Mouse (Mus musculus) ovary, postnatal 14 days (tissue): Measurements from ENCODE around the gene Osbpl8.
"Not testable (repeated sequence)": the region's sequence is repeated elsewhere in the genome, so short reads cannot be mapped to it uniquely, and the experiment has no call there.

Experiments used
- DNase-seq: peaks from one replicate; pipeline ENCODE4 v3.0.0; 2022; ENCODE audit warnings: low spot score

The Osbpl8 gene

DNA sequence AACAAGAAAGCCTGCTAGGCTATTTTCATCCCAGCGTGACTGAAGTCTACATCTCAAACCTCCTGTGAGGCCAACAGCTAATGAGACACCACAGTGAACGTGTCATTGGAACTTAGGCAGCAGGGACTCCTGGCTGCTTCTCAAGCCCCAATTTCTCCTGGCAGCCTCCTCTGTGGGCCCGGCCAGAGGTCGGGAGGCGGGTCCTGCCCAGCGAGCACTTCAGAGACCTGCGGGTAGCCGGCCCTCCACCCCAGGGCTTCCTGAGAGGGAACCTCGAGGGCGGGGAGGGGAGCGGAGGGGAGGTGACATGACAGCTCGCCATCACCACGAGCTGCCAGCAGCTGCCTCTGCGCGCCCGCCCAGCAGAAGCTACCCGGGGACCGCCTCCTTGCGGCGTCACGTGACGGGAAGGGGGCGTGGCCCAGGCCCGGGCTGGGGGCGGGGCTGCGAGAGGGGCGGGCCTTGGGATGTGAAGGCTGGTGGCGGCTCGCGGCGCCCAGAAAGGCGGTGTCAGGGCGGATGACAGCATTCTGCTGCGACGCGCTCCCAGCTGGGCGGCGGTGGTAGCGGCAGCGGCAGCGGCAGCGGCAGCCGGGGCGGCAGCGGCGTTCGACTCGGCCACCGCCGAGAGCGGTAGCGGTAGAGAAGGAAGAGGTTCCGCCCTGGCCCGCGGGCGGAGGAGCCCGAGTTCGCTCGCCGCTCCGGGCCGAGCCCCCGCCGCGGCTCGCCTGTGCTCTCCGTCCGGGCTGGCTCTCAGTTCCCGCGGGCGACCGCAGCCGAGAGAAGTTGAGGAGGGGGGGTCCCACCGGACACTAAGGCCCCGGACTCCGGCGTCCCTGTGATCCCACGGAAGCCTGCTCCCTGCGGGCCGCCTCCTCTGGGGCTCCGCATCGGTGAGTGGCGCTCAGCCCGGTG, at the start of gene Osbpl8:
Gene Osbpl8 (plus strand): TSS at position 449 of the 915 bp plus-strand sequence.
- peak; percentile 100 for DNase-seq

DNA sequence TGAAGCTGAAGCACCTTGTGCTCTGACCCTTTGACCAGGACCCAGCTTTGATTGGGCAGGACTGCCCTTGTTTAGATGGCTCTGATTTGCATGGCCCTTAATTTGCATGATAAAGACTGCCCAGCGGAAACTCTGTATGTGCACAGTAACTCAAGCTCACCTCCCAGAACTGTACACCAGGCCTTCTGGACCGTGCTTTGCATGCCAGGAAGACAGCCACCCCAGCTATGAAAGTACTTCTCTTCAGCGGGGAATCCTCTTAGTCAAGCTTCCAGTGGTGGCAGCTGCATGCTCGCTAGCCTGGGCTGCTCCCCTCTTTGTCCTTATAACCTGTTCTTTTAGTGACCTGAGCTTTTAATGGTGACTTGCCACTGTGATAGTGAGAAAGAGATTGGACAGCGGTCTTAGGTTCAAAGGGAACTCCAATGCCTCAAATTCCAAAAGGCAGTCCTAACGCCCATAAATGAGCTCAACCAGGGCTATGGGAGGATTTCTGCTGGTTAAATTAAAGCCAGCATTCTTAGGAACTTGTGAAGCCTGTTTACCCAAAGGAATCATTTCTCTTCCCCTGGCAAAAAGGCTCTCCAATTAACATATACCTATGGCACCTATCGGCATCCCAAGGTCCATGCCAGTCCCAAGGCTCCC, 47.2 kb upstream of the Osbpl8 start:
- no peak for DNase-seq

DNA sequence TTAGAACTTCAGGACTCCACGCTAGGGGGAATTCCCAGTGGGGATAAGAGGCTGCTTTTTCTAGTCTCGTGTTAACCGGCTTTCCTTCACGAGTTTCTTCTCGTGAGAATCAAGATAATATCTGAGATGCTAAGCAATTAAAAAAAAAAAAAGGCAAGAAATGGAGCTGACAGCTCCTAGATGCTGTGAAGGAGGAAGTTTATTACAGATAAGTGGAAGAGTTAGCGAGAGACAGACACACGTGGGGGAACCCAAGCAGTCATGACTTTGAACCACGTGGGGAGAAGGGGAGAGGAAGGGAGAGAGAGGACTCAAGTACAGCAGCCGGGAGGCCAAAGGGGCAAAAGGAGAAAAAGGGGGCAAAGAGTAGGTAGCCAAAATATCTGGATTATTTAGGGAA, 46.3 kb upstream of the Osbpl8 start:
- DNase-seq = no peak

DNA sequence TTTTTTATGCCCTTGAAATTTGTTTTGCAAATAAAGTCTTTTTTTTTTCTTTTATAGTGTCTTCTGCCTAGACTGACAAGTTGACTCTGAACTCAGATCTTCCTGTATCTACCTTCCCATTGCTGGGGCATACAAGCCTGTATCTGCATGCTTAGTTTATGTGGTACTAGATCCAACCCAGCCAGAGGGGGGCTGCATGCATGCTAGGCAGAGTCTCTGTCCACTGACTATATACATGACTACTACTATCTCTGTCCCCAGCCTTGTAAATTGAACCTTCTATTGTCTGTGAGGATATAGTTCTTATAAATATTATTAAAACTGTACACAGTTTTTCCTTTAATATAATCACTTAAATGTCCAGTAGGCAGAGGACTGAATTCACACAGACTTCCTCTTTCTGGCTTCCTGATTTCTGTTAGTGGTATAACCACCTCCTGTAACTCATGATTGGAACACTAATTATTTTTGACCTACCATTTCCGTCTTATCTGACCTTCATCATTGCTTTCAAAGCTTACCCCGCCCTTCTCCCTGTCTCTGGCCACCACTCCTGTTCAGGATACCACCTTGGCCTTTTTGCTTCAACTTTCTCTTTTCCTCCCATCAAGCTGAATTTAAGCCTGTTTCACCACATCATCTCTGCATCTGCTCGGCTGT, 45.4 kb upstream of the Osbpl8 start:
- DNase-seq = no peak

DNA sequence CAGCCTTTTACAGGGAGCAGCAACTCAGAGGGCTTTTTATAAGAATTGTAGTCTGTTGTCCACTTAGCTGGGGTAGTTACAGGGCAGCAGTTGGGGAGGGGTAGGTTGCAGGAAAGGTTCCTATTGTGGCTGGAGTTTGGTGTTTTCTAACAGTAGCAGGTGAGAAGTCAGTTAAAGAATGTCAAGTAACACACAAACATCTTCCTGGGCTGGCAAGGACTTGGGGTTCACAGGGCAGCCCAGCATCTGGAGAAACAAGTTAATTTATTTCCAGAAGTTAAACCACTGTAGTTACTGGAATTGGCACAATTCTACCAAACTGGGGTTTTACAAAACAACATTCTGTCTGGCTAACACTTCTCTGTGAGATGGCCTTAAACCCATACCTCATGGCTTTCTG, 44.8 kb upstream of the Osbpl8 start:
- DNase-seq = no peak

DNA sequence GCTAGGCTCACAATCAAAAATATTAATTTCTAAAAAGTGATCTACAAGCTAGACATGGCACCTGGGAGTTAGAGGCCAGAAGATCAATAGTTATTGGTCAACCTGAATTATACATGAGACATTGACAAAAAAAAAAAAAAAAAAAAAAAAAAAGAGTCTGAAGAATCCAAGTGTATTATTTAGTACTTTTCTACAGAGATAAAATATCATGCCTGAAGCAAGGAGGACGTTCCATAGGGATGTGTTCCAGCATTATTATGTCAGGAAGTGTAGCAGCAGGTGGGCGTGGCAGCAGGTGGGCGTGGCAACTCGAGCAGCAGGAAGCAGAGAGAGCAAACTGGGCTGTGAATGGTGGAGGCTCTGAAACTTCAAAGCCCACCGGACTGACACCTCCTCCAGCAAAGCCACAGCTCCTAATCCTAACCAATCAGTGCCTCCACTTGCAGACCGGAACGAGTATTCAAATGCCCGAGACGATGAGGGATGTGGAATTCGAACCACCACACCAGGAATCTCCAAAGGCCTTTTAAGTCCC, 41.6 kb upstream of the Osbpl8 start:
- DNase-seq = no peak

DNA sequence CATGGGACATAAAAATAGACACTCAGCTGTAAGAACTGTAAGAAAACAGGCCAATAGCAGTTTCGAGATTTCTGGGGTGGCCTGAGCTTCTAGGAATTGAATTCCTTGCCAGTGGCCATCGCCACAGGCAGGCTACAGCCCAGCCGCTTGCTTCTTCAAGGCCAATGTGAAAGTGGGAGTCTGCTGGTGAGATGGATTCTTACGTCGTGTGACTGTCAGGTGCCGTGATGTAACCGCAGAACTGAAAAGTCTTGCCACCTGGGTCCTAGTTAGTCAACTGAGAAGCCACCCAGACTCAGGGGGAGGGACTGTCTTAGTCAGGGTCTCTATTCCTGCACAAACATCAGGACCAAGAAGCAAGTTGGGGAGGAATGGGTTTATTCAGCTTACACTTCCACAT, 40.4 kb upstream of the Osbpl8 start:
- DNase-seq = no peak

DNA sequence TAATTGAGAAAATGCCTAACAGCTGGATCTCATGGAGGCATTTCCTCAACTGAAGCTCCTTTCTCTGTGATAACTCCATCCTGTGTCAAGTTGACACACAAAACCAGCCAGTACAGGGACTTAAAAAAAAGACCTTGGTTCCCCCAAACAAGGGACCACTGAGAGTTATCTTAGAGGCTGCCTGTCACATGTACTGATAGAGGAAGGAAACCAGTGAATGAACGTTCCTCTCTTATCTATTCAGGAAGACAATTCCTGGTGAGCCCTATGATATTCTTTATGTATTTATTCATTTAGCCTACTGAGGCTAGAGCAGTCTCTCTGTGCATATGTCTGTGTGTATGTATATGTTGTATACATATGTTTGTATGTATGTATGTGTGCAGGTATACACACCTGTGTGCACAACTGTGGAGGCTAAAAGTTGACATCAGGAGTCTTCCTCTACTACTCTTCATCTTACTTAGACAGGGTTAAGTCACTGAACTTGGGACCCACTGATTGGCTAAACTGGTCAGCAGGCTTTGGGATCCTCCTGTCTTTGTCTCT, 39.7 kb upstream of the Osbpl8 start:
- no peak for DNase-seq

DNA sequence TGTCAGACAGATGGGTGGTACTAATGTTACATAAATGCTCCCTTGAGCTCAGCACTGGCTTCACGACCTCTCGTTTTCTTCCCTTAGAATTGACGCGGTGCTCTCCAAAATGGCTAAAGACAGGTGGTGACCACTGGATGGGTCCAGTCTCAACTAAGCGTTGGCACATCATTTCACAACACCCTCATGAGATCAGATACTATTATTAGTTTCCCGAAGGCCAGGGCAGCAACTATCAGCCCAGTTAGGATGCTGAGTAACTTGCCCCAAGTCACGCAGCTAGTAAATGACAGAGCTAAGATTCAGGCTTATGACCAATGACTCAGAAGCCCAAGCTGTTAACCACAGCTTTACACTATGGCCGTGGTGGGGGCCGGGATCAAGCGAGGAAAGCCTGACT, 37.2 kb upstream of the Osbpl8 start:
- no peak for DNase-seq

DNA sequence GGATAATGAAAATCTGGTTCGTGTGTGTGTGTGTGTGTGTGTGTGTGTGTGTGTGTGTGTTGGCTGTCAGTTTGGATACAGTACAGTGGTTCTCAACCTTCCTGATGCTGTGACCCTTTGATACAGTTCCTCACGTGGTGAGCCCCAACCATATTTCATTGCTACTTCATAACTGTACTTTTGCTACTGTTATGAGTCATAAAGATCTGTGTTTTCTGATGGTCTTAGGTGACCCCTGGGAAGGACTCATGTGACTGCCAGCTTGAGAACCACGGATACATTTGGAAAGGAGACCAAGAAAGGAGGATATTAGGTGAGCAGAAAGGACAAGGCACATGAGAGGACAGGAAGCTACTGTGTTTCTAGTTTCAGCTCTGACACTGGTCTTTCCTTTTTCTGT, 36.1 kb upstream of the Osbpl8 start:
- DNase-seq = no peak

DNA sequence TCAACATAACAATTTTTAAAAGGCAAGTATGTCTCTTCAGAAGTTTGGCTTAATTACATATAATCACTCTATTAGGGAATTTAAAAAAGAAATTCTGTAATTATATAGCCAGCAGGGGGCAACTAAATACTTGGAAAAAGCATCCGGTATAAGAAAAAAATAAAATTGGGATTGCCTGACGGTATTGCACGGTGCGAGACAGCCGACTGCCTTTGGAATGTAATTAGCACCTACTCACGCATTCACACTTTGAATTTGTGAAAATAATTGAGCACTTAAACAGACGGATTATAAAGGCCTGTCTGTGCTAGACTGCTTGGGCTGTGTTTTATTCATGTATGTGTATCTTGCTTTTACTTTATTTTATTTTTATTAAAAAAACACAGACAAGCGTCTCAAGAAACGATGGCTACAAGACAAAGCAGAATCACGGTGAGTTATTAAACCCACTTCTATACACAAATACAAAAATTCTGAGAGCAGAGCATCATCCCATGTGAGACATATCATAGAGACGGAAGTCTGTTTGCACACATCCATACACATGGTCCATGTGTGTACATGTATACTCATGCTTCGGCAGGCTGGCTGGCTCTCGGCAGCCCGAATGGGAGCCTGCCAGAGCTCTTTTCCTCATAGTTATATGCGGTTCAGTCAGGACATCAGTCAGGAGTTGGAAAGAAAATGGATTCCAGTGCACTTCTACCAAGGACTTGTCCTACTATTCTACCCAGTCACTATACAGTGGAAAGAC, 34.5 kb upstream of the Osbpl8 start:
- no peak for DNase-seq

DNA sequence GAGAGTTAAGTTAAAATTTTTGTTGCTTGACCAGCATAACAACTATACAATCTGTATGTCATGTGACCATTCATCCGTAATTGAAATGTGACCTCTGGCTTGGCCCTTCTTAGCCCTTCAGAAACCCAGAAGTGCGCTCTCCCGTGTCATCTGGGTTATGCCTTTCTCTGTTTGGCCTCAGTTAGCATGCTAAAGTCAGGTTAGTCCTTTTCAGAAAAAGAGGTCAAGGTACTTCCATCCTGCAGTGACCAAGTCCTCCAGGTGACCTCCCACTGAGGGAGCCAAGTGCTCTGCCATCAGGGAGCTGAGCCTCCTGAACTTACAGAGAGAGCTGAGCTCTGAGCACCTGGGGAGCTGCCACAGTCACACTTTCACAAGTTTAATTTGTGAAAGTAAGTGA, 33.7 kb upstream of the Osbpl8 start:
- DNase-seq = no peak

DNA sequence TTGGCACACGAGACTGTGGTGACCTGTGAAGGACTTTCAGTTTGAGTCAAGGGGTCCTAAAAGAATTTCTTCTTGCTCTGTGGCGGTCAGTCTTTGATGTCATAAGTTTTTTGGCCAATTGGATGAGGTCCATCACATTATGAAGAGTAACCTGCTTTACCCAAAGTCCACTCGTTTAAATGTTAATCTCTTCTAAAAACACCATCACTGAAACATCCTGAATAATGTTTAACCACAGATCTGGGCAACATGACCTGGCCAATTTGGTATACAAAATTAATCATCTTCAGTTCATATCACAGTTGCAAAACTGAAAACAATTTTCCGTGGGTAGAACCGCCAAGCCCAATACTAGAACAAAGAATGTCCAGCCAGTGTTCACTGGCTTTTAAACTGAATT, 31.3 kb upstream of the Osbpl8 start:
- DNase-seq = no peak

DNA sequence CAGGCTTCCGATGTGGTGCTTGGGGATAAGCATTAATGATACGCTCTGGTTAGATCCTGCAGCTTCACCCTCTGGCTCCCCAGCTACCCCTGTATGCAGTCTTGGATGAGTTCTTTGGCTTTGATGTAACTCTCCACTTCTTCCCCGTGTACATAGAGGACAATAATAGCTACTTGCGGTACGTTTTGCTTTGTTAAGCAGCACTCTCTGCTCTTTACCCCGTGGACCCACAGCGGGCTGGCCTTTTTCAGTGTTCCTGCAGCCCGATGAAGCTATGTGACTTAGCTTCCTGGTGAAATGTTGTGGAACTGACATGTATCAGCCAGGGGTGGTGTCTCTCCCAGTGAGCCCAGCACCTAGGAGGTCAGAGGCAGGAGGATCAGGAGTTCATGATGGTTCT, 30.6 kb upstream of the Osbpl8 start:
- no peak for DNase-seq

DNA sequence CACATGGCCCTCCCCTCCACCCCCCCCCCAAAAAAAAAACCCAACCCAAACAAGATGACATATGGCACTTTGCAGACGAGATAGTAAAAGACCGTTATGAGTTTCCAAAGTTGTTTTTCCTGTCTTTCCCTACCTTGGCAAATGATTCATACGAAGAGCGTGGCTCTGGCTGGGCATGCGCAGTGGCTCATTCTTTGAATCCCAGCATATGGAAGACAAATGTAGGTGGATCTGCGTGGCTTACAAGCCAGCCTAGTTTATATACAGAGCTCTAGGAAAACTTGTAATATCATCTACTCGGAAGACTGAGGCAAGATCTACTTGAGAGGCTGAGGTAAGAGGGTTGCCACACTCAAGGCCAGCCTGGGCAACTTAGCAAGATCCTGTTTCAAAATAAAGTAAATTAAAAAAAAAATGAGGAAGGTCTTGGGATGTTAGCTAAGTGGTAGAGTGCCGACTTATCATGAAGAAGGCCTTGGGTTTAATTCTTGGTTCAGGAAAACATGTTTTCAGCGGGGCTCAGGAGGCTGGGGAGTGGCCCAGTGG, 30.1 kb upstream of the Osbpl8 start:
- DNase-seq = no peak

DNA sequence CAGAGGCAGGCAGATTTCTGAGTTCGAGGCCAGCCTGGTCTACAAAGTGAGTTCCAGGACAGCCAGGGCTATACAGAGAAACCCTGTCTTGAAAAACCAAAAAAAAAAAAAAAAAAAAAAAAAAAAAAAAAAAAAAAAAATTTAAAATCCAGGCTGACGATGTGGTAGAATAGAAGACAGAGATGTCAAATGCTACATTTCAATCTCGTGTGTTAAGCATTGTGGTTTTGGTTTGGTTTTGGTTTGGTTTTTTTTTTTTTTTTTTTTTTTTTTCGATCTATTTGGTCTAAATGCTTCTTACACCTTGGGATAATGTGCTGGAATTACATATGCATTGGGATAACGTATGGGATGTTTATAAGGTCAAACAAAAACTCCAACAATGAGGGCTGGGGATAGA, 28.2 kb upstream of the Osbpl8 start:
- not testable (repeated sequence) for DNase-seq

DNA sequence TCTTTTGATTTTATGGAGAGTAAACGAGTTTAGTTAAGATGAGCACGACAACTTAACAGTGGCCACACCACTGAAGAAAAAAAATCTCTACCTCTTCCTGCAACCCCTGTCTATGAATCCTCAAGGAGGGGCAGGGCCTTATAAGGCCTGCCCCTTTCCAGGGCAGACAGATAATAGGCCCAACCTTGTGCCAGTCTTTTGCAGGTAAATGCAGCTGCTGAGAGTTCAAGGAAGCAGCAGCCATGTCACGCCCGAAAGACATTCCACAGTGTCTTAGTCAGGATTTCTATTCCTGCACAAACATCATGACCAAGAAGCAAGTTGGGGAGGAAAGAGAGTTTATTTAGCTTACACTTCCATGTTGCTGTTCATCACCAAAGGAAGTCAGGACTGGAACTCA, 26.6 kb upstream of the Osbpl8 start:
- no peak for DNase-seq

DNA sequence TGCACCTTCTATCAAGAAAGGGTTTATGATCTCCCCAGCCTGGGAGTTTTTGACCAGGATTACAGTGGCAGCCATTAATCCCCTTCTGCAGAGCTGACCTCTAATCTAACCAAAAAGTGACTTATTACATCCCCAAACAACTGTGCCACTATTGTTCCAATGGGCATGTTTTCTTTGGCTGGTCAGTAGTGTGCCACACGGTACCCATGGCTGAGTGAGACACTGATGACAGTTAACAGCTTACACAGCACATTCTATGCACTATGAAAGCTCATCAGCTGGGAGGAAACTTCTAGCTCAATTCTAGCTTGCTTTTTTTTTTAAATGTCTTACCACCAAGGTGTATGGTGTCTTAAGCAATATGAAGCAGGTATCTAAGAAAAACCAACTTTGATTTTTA, 25.4 kb upstream of the Osbpl8 start:
- no peak for DNase-seq

DNA sequence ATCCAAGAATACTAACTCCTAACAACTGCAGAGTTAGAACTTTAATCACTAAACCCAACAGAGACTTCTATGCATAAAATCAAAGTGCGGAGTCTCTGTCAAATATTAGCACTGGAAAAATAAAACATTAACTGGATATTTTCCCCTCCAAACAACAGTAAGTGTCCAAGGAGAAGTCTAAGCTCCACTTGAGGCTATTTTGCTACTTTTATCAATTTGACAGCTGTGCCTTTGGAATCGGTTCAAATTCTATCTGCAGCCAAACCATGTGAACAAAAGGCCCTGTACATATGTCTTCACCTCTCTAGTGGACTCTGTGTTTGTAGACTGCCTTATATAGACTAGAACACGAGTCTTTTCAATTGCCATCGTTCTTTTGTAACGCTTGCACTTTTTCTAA, 24.7 kb upstream of the Osbpl8 start:
- no peak for DNase-seq

DNA sequence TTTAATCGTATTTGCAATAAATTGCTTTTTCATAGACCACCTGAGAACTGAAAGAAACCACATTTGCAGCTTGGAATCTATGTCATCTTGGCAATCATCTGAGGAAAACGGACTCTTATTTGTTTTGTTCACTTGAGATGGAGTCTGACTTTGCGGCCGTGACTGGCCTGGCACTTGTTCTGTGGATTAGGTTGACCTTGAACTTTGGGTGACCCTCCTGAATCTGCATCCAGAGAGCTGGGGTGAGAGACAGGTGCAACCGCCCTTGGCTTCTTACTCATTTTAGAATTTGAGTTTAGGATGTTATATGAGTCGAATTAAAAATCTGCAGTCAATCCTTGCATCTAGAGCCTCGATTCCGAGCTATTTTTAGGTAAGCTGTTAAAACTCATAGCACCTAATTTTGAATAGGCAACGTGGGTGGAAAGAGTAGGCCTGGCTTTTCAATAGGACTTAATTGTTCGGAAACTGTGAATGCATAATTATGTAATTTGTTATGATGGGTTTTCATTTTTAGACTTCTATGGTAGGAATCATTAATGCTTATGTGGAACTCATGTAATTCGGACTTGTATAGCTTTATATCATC, 20.1 kb upstream of the Osbpl8 start:
- no peak for DNase-seq

DNA sequence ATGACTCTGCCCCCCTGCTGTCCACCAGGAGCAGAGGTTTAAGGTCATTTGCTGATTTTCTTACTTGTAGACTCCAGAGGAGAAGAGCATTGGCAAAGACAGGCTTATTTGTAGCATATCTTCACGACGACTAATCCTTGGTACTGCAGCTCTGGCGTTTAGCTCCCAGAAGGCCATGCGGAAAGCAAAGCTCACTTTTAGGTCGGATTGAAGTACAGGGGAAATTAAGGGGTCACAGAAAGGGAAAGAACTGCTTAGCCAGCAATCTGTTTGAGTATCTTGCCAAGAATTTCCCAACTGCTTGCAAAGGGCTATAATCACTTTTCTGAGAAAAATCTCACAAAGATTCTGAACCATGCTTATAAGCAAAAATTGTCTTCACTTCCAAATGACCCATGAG, 14.8 kb upstream of the Osbpl8 start:
- no peak for DNase-seq
